Mouse (Mus musculus) ES-Bruce4 (cell line): ENCODE measurements around the gene Traf3ip3. TPM values are rescaled to one million over a fixed set of nuclear protein-coding genes. Genes with fewer than 3 reads are reported as not detected.

Experiments used
- H3K27ac ChIP-seq: 2 replicates; pipeline ENCODE4 v1.5.1; 2012; ENCODE audit warnings: low read length, inconsistent platforms; ENCODE audit not compliant: insufficient read depth
- H3K27me3 ChIP-seq: 2 replicates; pipeline ENCODE4 v1.6.1; 2012; ENCODE audit warnings: mild to moderate bottlenecking, low read length, inconsistent platforms; ENCODE audit not compliant: control insufficient read depth, poor library complexity, insufficient read depth, severe bottlenecking
- H3K36me3 ChIP-seq: 2 replicates; pipeline ENCODE4 v1.6.1; 2012; ENCODE audit warnings: inconsistent platforms, mild to moderate bottlenecking, low read length, moderate library complexity; ENCODE audit not compliant: control insufficient read depth, poor library complexity, insufficient read depth, severe bottlenecking
- H3K4me1 ChIP-seq: one replicate; pipeline ENCODE4 v1.8.1; 2011; ENCODE audit warnings: low read length; ENCODE audit not compliant: control insufficient read depth, insufficient read depth
- H3K4me3 ChIP-seq: 2 replicates; pipeline ENCODE4 v1.5.1; 2011; ENCODE audit warnings: low read depth, mild to moderate bottlenecking, low read length
- H3K9ac ChIP-seq: 2 replicates; pipeline ENCODE4 v1.6.1; 2012; ENCODE audit warnings: low read depth, mild to moderate bottlenecking, inconsistent platforms; ENCODE audit not compliant: poor library complexity, severe bottlenecking
- H3K9me3 ChIP-seq: replicated peaks from 2 replicates; pipeline ENCODE4 v1.6.1; 2012; ENCODE audit warnings: mild to moderate bottlenecking, low read length, inconsistent platforms; ENCODE audit not compliant: control insufficient read depth, poor library complexity, insufficient read depth, severe bottlenecking
- CTCF ChIP-seq: IDR thresholded peaks from one replicate; pipeline ENCODE4 v1.8.1; 2011; ENCODE audit warnings: low read depth, low read length
- EP300 ChIP-seq: IDR thresholded peaks from 2 replicates; pipeline ENCODE4 v1.6.1; 2011; ENCODE audit warnings: low read depth, low read length; ENCODE audit not compliant: insufficient read depth
- POLR2A ChIP-seq: IDR thresholded peaks from one replicate; pipeline ENCODE4 v1.8.1; 2011; ENCODE audit warnings: low read length; ENCODE audit not compliant: insufficient read depth
- polyA plus RNA-seq: library from polyadenylated mRNA; stranded (reverse); fragments of >200 nt; gene quantifications from 2 replicates; pipeline ENCODE4 v1.2.4, GENCODE M21; 2011; ENCODE audit warnings: low read depth; ENCODE audit not compliant: missing spikeins, insufficient read depth, insufficient read length

Traf3ip3 gene
- polyA plus RNA-seq, 1 experiment: not detected

DNA sequence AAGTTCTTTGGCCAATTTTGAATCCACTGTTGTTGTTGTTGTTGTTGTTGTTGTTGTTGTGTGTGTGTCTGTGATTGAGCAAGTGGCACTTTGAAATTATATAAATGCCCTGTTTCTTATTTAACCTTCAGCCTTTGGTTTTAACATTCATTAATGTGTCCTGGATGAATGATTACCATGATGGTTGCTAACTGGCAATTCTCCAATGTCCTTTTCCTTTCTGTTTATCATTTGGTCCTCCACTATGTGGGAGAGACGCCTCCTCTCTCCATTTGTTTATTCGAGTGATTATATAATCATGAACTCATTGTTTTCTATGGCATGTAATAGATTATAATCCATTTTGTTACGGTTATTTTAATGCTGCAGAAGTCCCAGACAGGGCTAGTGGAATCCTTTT lies 29.0 kb upstream of the Traf3ip3 start:
- Histone ChIP-seq H3K9me3 (no peaks in the 10 kb centered on the region), H3K4me1 (no peaks in the 10 kb centered on the region), H3K4me3 (no peak overlapping the region), H3K36me3 (no peaks in the 10 kb centered on the region), H3K9ac (no peak overlapping the region), H3K27ac (no peak overlapping the region), H3K27me3 (no peaks in the 10 kb centered on the region)
- no peak for TF ChIP-seq POLR2A
- no peak for TF ChIP-seq CTCF
- no peak for TF ChIP-seq EP300

DNA sequence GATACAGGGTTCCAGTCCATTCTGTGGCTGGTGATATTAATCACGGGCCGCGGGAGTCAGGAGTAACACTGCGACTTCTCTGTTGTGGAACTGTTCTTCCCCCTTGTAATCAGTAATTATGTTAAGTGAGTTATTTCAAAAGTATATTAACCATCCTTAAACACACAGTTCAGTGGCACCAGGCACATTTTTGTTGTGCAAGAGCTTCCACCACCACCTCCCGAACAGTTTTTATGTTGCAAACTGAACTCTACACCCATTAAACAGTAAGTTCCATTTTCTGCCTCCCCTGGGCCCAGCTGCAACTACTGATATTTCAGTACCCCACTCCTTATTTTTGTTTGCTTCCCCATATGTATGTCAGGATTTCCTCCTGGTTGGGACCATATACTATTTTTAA lies 28.1 kb upstream of the Traf3ip3 start:
- no peaks in the 10 kb centered on the region for H3K36me3 ChIP-seq
- no peak overlapping the region for H3K9ac ChIP-seq
- no peaks in the 10 kb centered on the region for H3K4me1 ChIP-seq
- H3K27ac ChIP-seq: no peak overlapping the region
- H3K9me3 ChIP-seq: no peaks in the 10 kb centered on the region
- TF ChIP-seq CTCF (no peak), POLR2A (no peak)
- H3K4me3 ChIP-seq: no peak overlapping the region
- no peaks in the 10 kb centered on the region for H3K27me3 ChIP-seq

DNA sequence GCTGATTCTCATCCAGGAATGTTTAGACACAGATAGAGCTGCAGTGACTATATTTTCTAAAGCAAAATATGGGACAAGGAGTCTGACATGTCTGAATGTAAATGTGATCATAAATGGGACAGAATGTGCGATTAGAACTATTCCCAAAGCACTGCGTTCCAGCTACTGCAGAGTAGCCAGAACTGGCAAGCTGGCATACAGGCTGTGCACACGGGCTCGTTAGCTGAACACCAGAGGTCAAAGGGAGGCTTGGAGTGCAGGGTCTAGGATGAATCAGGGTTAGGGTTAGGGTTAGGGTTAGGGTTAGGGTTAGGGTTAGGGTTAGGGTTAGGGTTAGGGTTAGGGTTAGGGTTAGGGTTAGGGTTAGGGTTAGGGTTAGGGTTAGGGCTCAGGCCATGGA lies 26.0 kb upstream of the Traf3ip3 start:
- no peak for TF ChIP-seq POLR2A
- TF ChIP-seq CTCF: no peak
- TF ChIP-seq EP300: no peak
- H3K9me3 ChIP-seq: no peaks in the 10 kb centered on the region
- H3K27me3 ChIP-seq: no peaks in the 10 kb centered on the region
- H3K4me3 ChIP-seq: no peak overlapping the region
- H3K27ac ChIP-seq: no peak overlapping the region
- H3K4me1 ChIP-seq: no peaks in the 10 kb centered on the region
- no peaks in the 10 kb centered on the region for H3K36me3 ChIP-seq
- no peak overlapping the region for H3K9ac ChIP-seq

DNA sequence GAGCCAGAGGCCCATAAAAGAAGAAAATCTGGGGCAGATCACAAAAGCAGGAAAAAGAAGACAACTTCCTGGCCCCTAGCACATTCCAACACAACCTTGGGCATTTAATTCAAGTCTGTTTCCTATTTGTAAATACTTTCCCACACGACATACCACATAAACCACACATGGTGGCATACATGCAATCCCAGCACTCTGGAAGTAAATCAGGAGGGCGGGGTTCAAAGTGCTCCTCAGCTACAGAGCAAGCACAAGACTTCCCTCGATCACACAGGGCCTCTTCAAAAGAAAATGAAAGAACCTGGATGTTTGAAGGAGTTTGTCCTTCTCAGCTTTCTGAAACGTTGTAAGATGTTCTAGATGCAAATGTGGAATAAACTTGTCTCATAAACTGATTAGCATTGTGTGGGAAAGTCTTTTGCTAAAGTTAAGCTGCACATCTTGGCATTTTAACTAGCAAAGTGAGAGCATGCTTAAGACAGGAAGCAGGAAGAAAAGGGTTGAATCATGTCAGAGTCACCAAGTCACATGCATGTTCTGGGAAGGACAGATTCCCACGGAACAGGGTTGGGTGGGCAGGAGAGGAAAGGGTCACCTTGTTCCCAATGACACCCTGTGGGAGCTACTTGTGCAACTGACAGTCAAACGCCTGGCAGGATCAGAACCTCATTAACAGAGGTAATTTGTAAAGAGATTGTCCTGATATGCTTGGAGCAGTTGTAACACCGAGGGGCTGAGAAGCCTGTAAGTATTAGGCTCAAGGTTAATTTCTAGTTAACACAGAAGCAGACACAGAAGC lies 25.4 kb upstream of the Traf3ip3 start:
- TF ChIP-seq EP300 (no peak), CTCF (no peak), POLR2A (no peak)
- Histone ChIP-seq H3K27ac (no peak overlapping the region), H3K27me3 (no peaks in the 10 kb centered on the region), H3K4me1 (no peaks in the 10 kb centered on the region), H3K4me3 (no peak overlapping the region), H3K9me3 (no peaks in the 10 kb centered on the region), H3K9ac (no peak overlapping the region), H3K36me3 (no peaks in the 10 kb centered on the region)

DNA sequence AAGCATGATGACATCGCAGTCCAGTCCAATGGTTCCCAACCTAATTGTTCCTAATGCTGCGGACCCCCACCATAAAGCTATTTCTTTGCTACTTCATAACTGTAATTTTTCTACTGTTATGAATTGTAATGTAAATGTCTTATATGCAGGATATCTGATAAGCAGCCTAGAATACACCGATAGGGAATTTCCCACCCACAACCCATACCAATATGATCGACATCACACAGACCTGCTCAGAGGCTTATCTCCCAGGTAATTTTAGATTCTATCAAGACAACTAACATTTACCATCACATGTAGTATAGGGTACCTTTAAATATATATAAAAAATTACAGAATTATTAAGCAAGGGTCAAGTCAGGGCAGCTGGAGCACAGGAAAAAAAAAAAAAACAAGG lies 24.6 kb upstream of the Traf3ip3 start:
- Histone ChIP-seq H3K9me3 (no peaks in the 10 kb centered on the region), H3K4me1 (no peaks in the 10 kb centered on the region), H3K27me3 (no peaks in the 10 kb centered on the region), H3K9ac (no peak overlapping the region), H3K27ac (no peak overlapping the region), H3K4me3 (no peak overlapping the region), H3K36me3 (no peaks in the 10 kb centered on the region)
- TF ChIP-seq CTCF: no peak
- TF ChIP-seq EP300: no peak
- no peak for TF ChIP-seq POLR2A

DNA sequence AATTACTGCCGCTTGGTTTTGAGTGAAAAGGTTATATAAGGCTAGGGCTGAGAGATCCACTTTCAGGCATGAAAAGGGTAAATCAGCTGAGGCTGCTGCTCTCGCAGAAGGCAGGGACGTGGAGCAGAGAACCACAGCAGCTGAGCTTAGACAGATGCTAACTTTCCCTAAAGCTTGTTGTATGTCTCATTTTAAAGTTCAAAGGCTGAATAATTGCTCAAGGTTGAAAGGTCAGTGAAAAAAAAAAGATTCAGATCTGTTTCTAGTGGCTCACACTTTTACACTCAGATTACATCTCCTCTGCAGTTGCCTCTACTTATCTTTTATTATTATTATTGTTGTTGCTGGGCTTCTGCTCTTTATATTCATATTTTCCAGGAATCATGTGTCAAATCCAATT lies 24.0 kb upstream of the Traf3ip3 start:
- TF ChIP-seq POLR2A: no peak
- TF ChIP-seq CTCF: no peak
- no peak for TF ChIP-seq EP300
- no peaks in the 10 kb centered on the region for H3K27me3 ChIP-seq
- no peaks in the 10 kb centered on the region for H3K9me3 ChIP-seq
- no peaks in the 10 kb centered on the region for H3K36me3 ChIP-seq
- no peak overlapping the region for H3K4me3 ChIP-seq
- H3K4me1 ChIP-seq: no peaks in the 10 kb centered on the region
- H3K9ac ChIP-seq: no peak overlapping the region
- H3K27ac ChIP-seq: no peak overlapping the region
